Mouse (Mus musculus) cortical plate, adult 2 months (tissue): ENCODE data around the gene Fosl2. TPM values are rescaled to one million over a fixed set of nuclear protein-coding genes. Genes with fewer than 3 reads are reported as not detected.

ENCODE experiments used
- H3K27ac ChIP-seq: fragments of 200-500 bp; 2 replicates; pipeline ENCODE4 v1.5.1; 2012; ENCODE audit warnings: low read length, control low read depth, inconsistent platforms; ENCODE audit not compliant: insufficient read depth
- H3K4me1 ChIP-seq: fragments of 200-500 bp; 2 replicates; pipeline ENCODE4 v1.6.1; 2011; ENCODE audit warnings: low read length; ENCODE audit not compliant: control insufficient read depth, insufficient read depth
- H3K4me3 ChIP-seq: fragments of 200-500 bp; 2 replicates; pipeline ENCODE4 v1.5.1; 2011; ENCODE audit warnings: mild to moderate bottlenecking, low read length, control low read depth; ENCODE audit not compliant: insufficient read depth
- CTCF ChIP-seq: fragments of 200-500 bp; IDR thresholded peaks from 2 replicates; pipeline ENCODE4 v1.5.1; 2011; ENCODE audit warnings: mild to moderate bottlenecking, control low read depth, low read length; ENCODE audit not compliant: insufficient read depth; ENCODE audit errors: extremely low read depth
- POLR2A ChIP-seq: fragments of 200-500 bp; IDR thresholded peaks from 2 replicates; pipeline ENCODE4 v1.6.1; 2011; ENCODE audit warnings: mild to moderate bottlenecking, low read length, control low read depth; ENCODE audit not compliant: insufficient read depth; ENCODE audit errors: extremely low read depth
- polyA plus RNA-seq: library from polyadenylated mRNA; depleted of rRNA; stranded (reverse); fragments of >200 nt; gene quantifications from 2 replicates; pipeline ENCODE4 v1.2.3, GENCODE M21; 2012; rRNA removed

Gene Fosl2
- polyA plus RNA-seq = 11.6 and 13.1 TPM in 2 replicates

- Histone ChIP-seq H3K4me3 (peak within 1 kb of the TSS; percentile 33), H3K27ac (peak within 1 kb of the TSS; percentile 86), H3K4me1 (peaks cover 5% of the 10 kb centered on the region; the same call in 1 of the 2 replicates)
- TF ChIP-seq CTCF (no peak), POLR2A (peak; percentile 77)
These were observed at the start of gene Fosl2 for GRCm38 (mm10) chr5:32135336-32136206. Fosl2 (plus strand) TSS chr5:32135801.

GRCm38 (mm10) chr5:32085971-32086370 is 49.6 kb upstream of the Fosl2 start:
- H3K4me1 ChIP-seq = peaks cover 4% of the 10 kb centered on the region
- H3K27ac ChIP-seq = no peak overlapping the region
- H3K4me3 ChIP-seq = no peak overlapping the region
- no peak for TF ChIP-seq CTCF
- no peak for TF ChIP-seq POLR2A

- TF ChIP-seq CTCF (no peak), POLR2A (no peak)
- no peak overlapping the region for H3K4me3 ChIP-seq
- H3K4me1 ChIP-seq = no peaks in the 10 kb centered on the region
- H3K27ac ChIP-seq = no peak overlapping the region
These were observed 49.0 kb upstream of the Fosl2 start for GRCm38 (mm10) chr5:32086526-32087090.

GRCm38 (mm10) chr5:32089481-32089880 is 46.1 kb upstream of the Fosl2 start:
- TF ChIP-seq POLR2A (no peak), CTCF (no peak)
- H3K4me3 ChIP-seq = no peak overlapping the region
- H3K27ac ChIP-seq = no peak overlapping the region
- no peaks in the 10 kb centered on the region for H3K4me1 ChIP-seq

GRCm38 (mm10) chr5:32092281-32092680 is 43.3 kb upstream of the Fosl2 start:
- no peak overlapping the region for H3K4me3 ChIP-seq
- H3K4me1 ChIP-seq = no peaks in the 10 kb centered on the region
- H3K27ac ChIP-seq = no peak overlapping the region
- TF ChIP-seq CTCF (no peak), POLR2A (no peak)

- H3K4me1 ChIP-seq = no peaks in the 10 kb centered on the region
These were observed 36.9 kb upstream of the Fosl2 start for GRCm38 (mm10) chr5:32098691-32099090.

GRCm38 (mm10) chr5:32102484-32102883 is 33.1 kb upstream of the Fosl2 start:
- no peak for TF ChIP-seq POLR2A
- no peak for TF ChIP-seq CTCF
- no peak overlapping the region for H3K27ac ChIP-seq

More at GRCm38 (mm10) chr5:32098691-32099090, 36.9 kb upstream of the Fosl2 start:
- Histone ChIP-seq H3K27ac (no peak overlapping the region), H3K4me3 (no peak overlapping the region)
- TF ChIP-seq CTCF (no peak), POLR2A (no peak)

GRCm38 (mm10) chr5:32102971-32103431 is 32.6 kb upstream of the Fosl2 start:
- no peak overlapping the region for H3K4me3 ChIP-seq

More at GRCm38 (mm10) chr5:32102484-32102883, 33.1 kb upstream of the Fosl2 start:
- Histone ChIP-seq H3K4me3 (no peak overlapping the region), H3K4me1 (no peaks in the 10 kb centered on the region)

GRCm38 (mm10) chr5:32103545-32103944 is 32.1 kb upstream of the Fosl2 start:
- TF ChIP-seq POLR2A (no peak), CTCF (no peak)
- Histone ChIP-seq H3K4me3 (no peak overlapping the region), H3K27ac (no peak overlapping the region), H3K4me1 (no peaks in the 10 kb centered on the region)

More at GRCm38 (mm10) chr5:32102971-32103431, 32.6 kb upstream of the Fosl2 start:
- Histone ChIP-seq H3K4me1 (no peaks in the 10 kb centered on the region), H3K27ac (no peak overlapping the region)
- TF ChIP-seq POLR2A (no peak), CTCF (no peak)
